Mouse (Mus musculus): ENCODE measurements around the gene Med15.

Med15 gene

DNA sequence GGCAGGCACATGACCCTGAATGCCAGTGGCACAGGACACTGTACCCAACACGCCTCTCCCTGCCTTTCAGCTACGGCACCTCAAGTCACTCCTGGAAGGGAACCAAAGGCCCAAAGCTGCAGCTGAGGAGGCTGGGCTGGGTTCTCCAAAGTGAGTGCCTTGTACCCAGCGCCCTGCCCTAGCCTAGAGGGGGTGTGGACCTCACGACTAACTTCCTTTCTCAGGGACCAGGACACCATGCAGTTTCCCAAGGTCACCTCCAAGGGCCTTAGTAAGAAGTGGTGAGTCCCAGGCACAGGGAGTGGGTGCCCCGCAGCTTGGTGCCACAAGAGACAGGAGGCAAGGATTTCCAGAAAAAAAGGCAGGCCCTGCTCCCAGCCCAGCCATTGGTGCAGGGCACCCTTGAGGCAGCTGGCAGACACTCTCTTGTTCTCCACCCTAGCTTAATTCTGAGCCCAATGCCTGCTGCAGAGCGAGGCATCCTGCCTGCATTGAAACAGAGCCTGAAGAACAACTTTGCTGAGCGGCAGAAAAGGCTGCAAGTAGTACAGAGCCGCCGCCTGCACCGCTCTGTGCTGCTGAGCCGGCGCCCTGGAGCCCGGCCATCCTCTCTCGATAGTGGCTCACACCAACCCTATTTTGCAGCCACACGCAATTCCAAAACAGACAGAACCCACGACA is 82.6 kb downstream of the Med15 start:
- no peak for DNase-seq (ENCODE audit: low spot score)

DNA sequence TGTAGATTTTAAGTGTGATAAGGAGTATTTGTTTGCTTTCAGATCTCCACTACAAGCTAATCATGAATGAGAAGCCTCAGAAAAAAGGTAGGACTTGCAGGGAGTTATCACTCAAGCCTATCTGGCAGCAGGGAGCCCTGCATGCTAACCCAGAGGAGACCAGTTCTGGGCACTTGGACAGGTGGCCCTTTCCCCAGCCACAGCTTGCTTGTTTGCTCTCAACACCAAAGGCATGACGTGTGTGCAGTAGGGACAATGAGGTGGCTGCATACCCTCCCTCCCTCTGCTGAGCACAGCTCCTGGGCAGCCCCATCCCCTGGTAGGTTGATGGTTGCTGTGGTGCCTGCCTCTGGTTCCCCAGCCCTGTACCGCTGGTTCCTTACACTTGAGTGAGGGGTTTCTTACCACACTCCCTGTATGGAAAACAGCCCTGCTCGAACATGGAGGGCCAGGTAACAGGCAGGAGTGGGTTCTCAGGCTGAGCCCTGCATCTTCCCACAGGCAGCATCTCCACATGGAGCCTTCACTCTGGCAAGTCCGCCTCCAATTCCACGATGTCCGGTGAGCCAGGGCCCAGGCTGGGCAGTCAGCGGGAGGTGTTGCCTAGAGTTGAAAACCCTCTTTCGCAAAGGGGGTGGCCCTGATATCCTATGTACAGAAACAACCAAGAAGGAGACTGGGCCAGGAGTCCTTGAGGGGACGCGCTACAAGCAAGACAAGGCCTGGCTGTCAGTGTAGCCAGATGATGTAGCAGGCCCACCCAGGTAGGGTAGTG is 84.9 kb downstream of the Med15 start:
- DNase-seq (ENCODE audit: low spot score), result no peak

- no peak for DNase-seq (ENCODE audit: low spot score)
Observed at GRCm38 (mm10) chr16:17647156-17647555, 85.5 kb downstream of the Med15 start.

- DNase-seq (ENCODE audit: low spot score), result peak; percentile 65
Observed at GRCm38 (mm10) chr16:17646310-17647114, 86.2 kb downstream of the Med15 start, which contains the start of gene Ccdc74a. Gene Ccdc74a (plus strand): TSS chr16:17646470.

DNA sequence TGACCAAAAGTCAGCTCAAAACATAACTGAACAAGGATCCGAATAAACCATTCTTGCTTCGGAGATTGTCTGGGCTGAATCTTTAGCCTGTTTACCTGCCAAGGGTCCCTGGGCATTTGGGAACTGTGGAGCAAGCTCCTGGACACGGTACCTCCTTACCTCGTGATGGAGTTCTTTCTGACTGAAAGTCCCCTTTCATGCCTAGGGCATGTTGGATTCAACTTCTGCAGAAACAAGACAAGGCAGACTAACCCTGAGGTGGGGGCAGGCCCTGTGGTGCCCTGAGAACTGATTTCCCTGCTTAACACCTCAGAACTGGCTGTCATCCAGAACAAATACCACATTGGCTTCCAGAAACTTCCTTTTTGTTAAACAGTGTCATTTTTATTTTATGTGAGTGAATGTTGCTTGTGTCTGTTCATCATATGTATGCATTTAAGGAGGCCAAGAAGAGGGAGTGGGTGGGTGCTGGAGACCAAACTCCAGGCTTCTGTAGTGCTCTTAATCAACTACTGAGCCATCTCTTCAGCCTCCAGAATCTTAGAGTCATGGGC is 89.2 kb downstream of the Med15 start:
- DNase-seq (ENCODE audit: low spot score), result no peak

- no peak for DNase-seq (ENCODE audit: low spot score)
Observed at GRCm38 (mm10) chr16:17642311-17642710, 90.4 kb downstream of the Med15 start.

- DNase-seq (ENCODE audit: low spot score), result no peak
Observed at GRCm38 (mm10) chr16:17641301-17641700, 91.4 kb downstream of the Med15 start.

- no peak for DNase-seq (ENCODE audit: low spot score)
Observed at GRCm38 (mm10) chr16:17640706-17641105, 92.0 kb downstream of the Med15 start.

DNA sequence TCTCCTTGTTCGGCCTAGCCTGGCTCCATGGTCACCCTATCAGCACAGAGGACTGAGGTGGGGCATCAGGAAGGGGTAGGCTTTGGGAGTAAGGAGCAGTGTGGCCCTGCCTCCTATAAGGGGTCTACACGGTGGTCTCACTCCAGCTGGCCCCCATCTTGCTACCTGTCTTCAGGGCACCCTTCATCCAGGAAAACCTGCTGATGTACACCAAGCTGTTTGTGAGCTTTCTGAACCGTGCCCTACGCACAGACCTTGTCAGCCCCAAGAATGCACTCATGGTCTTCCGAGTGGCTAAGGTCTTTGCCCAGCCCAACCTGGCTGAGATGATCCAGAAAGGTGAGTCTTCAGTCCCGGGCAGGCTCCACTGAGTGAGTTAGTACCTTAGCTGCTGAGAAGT is 92.7 kb downstream of the Med15 start:
- no peak for DNase-seq (ENCODE audit: low spot score)

GRCm38 (mm10) chr16:17639081-17639480 is 93.6 kb downstream of the Med15 start:
- no peak for DNase-seq (ENCODE audit: low spot score)

DNA sequence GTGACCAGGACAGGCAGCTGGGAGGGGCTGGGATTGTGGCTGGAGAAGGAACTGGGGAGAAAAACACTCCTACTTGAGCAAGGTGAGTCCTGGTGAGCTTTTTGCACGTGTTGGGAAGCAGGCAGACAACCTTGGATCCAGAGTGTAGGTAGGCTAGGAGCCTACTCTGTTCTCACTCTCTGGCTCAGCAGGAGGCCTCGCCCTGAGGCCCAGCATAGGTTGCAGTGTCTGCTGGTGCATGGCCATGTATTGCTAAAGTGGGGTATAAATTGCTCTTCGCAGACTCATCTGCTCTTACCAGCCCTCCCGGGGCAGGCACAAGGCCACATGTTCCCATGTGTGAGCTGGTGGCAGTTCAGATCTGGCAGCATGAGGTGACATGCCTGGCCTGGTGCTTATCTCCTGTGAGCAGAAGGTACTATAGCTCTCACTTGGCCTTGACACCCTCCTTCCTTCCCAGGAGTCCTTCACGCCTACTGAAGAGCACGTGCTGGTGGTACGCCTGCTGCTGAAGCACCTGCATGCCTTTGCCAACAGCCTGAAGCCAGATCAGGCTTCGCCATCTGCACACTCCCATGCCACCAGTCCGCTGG is 94.6 kb downstream of the Med15 start:
- no peak for DNase-seq (ENCODE audit: low spot score)

GRCm38 (mm10) chr16:17637610-17638009 is 95.1 kb downstream of the Med15 start:
- DNase-seq (ENCODE audit: low spot score), result no peak

- DNase-seq (ENCODE audit: low spot score), result no peak
Observed at GRCm38 (mm10) chr16:17636904-17637303, 95.8 kb downstream of the Med15 start.

DNA sequence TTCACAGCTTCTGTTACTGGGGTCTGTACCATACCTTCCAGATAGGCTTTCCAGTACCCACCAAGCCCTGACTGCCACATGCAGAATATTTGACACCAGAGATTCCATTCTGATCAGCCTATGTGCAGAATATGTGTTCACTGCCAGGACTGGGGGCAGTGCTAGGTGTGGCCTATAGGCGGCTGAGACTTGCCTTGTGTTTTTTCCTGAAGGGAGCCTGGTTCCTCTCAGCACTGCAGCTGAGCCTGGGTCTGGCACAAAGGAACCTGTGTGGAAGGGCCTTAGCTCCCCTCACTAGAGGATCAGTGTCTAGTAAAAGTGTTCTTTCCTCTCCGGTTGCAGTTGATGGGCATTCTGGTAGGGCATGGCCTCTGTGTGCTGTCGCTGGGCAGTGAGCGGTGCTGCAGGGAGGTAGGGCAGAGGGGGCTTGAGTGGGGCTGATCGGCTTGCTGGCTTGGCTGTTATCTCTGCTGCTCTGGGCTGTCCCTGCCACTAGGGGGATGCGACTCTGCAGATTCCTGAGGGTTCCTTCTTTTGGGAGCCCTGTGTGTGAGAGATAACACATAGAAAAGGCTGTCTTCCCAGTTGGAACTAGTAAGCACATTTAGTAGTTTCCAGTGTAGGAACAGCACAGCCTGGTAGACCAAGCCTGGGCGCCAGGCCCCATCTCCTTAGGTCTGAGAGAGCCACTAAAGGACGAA is 99.1 kb downstream of the Med15 start:
- no peak for DNase-seq (ENCODE audit: low spot score)

DNA sequence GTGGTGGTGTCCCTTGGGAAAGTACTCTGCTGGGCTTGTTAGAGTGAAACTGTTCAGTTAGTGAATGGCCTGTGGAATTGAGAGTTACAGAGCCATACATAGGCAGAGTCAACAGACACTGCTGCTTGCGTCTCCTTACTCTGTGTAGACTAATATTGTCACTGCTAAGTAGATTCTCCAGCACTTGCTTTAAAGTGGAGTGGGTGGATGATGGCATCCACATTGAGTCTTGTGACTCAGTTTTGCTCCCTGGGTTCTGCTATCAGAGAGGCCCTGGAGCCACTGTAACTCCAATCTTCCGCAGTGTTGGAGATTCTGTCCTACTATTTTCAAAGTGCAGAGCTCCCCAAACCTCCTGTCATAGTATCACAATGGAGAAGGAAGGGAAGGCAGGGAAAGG is 100.1 kb downstream of the Med15 start:
- DNase-seq (ENCODE audit: low spot score), result no peak

- no peak for DNase-seq (ENCODE audit: low spot score)
Observed at GRCm38 (mm10) chr16:17626269-17626555, 106.5 kb downstream of the Med15 start.

DNA sequence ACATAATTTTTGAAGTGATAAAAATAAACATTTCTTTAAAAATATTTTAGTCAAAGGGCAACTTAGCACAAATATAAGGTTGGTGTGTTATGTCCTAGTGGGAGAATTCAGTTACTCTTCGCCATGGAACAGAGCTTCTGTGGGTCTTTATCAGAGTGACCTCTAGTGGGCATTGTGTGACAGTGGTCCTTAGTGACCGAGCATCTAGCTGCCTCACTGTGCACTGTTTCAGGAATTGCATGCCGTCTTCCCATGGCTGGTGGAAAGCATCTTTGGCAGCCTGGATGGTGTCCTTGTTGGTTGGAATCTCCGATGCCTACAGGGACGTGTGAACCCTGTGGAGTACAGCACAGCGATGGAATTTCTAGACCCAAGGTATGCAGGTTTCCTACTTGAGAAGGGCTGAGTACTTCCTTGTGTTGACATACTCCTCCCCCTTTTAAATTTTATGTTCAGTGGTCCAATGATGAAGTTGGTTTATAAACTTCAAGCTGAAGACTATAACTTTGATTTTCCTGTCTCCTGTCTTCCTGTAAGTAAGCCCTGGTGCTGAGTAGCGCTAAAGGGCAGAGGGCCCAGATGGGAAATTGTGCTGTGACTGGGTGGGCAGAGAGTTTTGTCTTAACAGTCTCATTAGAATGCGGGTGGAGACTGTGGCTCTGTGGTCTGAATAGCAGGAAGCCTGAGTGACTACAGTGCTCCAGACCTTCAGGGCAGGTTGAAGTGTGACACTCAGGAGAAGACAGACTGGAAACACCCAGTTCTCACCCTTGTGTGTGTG is 107.0 kb downstream of the Med15 start:
- DNase-seq (ENCODE audit: low spot score), result peak; percentile 32

GRCm38 (mm10) chr16:17621936-17622335 is 110.8 kb downstream of the Med15 start:
- no peak for DNase-seq (ENCODE audit: low spot score)

DNA sequence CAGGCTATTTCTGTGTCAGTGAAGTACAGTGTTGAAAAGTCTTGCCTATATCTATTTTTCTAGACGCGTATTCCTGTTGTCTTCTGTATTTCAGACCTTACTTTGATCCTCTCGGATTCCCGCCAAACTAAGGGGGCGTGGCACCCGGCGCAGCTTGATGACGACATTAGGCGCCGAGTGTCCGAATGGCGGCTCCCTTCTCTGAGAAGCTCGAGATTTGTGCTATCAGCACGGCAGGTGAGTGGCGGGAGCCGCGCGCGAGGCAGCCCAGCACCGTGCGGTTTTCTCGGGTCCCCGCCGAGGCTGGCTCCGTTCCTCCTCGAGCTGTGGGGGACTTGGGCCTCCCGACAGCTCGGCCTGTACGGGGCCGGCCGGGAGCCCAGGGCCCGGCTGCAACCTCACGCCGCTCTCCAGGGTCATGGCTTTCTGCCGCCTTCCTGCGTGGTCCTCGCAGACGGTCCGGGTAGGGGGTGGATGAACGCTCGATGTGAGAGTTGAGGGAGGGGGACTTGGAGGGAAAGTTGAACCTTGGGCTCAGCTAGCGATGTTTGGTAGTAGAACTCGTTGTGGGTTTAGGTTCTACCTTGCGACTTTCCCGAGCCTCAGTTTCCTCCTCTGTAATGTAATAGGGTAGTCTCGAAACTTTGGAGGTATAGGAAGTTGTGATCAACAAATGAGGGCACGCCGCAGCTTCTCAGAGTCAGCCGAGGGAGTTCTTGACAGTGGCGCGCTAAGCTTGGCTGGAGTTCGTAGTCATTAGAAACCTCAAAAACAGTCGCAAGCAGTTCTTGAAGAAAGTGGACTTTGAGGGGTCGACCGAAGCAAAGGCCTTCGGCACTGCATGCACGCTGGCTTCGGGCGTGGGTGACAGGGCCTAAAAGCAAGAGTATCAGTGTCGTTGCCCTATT is 113.2 kb downstream of the Med15 start, which contains the start of gene Smpd4:
Gene Smpd4 (plus strand): TSS at position 157 of the 908 bp plus-strand sequence.
- DNase-seq (ENCODE audit: low spot score), result peak; percentile 87
